Mouse (Mus musculus) B cell, adult 67 days (primary cell): ENCODE measurements around the gene Ap2b1. TPM values are rescaled to one million over a fixed set of nuclear protein-coding genes. Genes with fewer than 3 reads are reported as not detected.

Experiments
- total RNA-seq, 2 experiments: library from RNA; stranded (reverse); gene quantifications; 4 replicates each; pipeline ENCODE4 v1.2.4; 2023

The Ap2b1 gene
- total RNA-seq = 100 to 1,000 TPM; 139 to 156 TPM

GRCm38 (mm10) chr11:83298225-83299195, at the start of gene Ap2b1:
TSS of gene Ap2b1 (plus strand) at chr11:83299024.

DNA sequence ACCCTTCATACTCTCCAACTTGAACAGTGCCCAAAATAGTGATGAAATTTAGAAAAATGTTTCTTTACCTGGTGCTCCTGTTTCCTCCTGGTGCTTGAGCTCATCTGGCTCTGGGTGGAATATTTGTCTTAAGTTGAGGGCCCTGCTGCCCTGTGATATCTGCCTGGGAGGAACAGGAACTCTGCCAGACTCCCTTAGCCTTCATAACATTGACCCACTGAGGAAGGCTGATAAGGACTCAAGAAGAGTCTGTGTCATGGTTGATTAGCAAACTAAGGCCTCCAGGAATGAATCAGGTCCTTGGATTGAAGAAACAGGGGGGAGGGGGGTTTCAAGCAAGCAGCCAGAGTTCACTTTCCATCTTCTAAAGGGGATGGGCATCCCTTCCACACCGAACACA, 12.3 kb upstream of the Ap2b1 start, which contains the start of gene Slfn14:
Gene Slfn14 (minus strand): TSS at position 161 of the 400 bp plus-strand sequence.

GRCm38 (mm10) chr11:83302526-83303251, 3.9 kb downstream of the Ap2b1 start, which contains the start of gene Pex12:
TSS of gene Pex12 (minus strand) at chr11:83302586.

GRCm38 (mm10) chr11:83409087-83409754, 110.4 kb downstream of the Ap2b1 start, which contains the start of gene Rasl10b:
TSS of gene Rasl10b (plus strand) at chr11:83409137.

DNA sequence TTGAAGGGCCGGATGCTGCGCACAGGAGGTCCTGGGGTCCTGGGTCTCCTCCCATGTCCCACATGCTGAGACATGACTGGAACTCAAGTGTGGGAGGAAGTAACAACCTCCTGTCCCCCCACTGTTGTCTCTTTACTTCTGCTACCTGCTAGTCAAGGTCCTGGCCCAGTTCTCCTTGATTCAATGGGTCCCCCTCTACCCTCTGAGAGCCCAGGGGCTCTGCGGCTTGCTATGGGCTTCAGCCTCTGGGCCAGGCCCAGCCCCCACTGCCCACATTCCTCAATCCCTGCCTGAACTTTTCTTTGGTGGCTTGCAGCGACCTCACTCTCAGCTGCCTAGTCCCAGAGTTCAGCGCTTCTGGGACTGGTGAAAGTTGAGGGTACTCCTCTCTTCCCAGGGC, 130.5 kb downstream of the Ap2b1 start, which contains the start of gene Gas2l2:
Gene Gas2l2 (minus strand): TSS at position 101 of the 400 bp plus-strand sequence.

DNA sequence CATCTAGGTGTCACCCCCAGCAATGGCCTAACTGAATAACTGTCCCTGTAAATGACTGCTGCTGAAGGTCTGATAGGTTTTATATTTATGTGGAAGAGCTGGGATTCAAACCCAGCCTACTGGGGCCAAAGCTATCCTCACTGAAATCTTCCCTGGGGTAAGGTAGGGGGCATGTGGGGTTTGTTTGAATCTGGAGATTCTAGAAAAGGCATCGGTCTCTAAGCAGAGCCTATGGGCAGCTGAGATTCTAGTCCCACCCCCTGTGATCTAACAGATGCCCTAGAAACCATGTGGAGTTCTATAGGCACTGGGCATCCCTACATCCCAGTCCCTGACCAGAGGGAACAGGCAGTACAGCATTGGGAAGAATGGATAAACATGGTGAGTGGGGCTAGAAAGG, 138.6 kb downstream of the Ap2b1 start, which contains the start of gene 1700020L24Rik:
Gene 1700020L24Rik (plus strand): TSS at position 301 of the 400 bp plus-strand sequence.

Other genes with a start within 250 kb of the Ap2b1 start
- 100 to 1,000 TPM; 130 to 144 TPM for gene Slfn2, start 233.9 kb upstream of the Ap2b1 start, total RNA-seq
- 1 to 10 TPM in 1 of 2 experiments, under 1 TPM in 1; 0.98 to 1.1 TPM for gene Slfn1, start 182.2 kb upstream of the Ap2b1 start, total RNA-seq
- gene Slfn4, start 123.8 kb upstream of the Ap2b1 start, total RNA-seq = under 1 TPM; 0.30 to 0.52 TPM
- 1 to 10 TPM; 1.2 to 4.8 TPM for gene Slfn3, start 107.7 kb upstream of the Ap2b1 start, total RNA-seq
- gene Slfn14, start 12.3 kb upstream of the Ap2b1 start, total RNA-seq = not detected
- gene Pex12, start 3.6 kb downstream of the Ap2b1 start, total RNA-seq = 10 to 100 TPM; 22.3 to 22.6 TPM
- under 1 TPM; 0.44 to 0.62 TPM for gene Rasl10b, start 110.1 kb downstream of the Ap2b1 start, total RNA-seq
- gene Gas2l2, start 130.4 kb downstream of the Ap2b1 start, total RNA-seq = not detected
- gene 1700020L24Rik, start 138.7 kb downstream of the Ap2b1 start, total RNA-seq = 1 to 10 TPM in 1 of 2 experiments, not detected in 1; 1.1 TPM
- under 1 TPM in 1 of 2 experiments, not detected in 1; 0.46 TPM for gene Mmp28, start 164.0 kb downstream of the Ap2b1 start, total RNA-seq
- 100 to 1,000 TPM; 170 to 177 TPM for gene Taf15, start 174.1 kb downstream of the Ap2b1 start, total RNA-seq
- gene Heatr9, start 223.2 kb downstream of the Ap2b1 start, total RNA-seq = under 1 TPM in 1 of 2 experiments, not detected in 1; 0.29 TPM
- gene Ccl5, start 231.5 kb downstream of the Ap2b1 start, total RNA-seq = 1 to 10 TPM; 2.4 to 9.3 TPM